Mouse (Mus musculus) forebrain, embryonic 11.5 days (tissue): ENCODE measurements around the gene Sco1. TPM values are rescaled to one million over a fixed set of nuclear protein-coding genes. Genes with fewer than 3 reads are reported as not detected.

Experiments
- ATAC-seq: fragments of 200-750 bp; cut with Nextera tagmentation; replicated peaks from 2 replicates; pipeline ENCODE4 v1.8.0; 2017; ENCODE audit warnings: moderate TSS enrichment; ENCODE audit not compliant: low FRiP score
- DNase-seq: peaks from one replicate; pipeline ENCODE4 v3.0.0-alpha.2; 2017; ENCODE audit warnings: low spot score
- H3K27ac ChIP-seq: fragments of 300-500 bp; sonication (generic); 2 replicates; pipeline ENCODE4 v1.5.1; 2014; ENCODE audit warnings: low read depth, low read length
- H3K27me3 ChIP-seq: fragments of 300-500 bp; sonication (generic); 2 replicates; pipeline ENCODE4 v1.6.1; 2014; ENCODE audit warnings: mild to moderate bottlenecking, low read length, mixed read lengths; ENCODE audit not compliant: control insufficient read depth, insufficient read depth
- H3K36me3 ChIP-seq: fragments of 300-500 bp; sonication (generic); 2 replicates; pipeline ENCODE4 v1.6.1; 2014; ENCODE audit warnings: mild to moderate bottlenecking, low read length, moderate library complexity, mixed read lengths; ENCODE audit not compliant: control insufficient read depth, insufficient read depth
- H3K4me1 ChIP-seq: fragments of 300-500 bp; sonication (generic); replicated peaks from 2 replicates; pipeline ENCODE4 v1.6.1; 2014; ENCODE audit warnings: low read length, mixed read lengths; ENCODE audit not compliant: control insufficient read depth, insufficient read depth
- H3K4me2 ChIP-seq: fragments of 300-500 bp; sonication (generic); 2 replicates; pipeline ENCODE4 v1.6.1; 2014; ENCODE audit warnings: low read depth, mild to moderate bottlenecking, low read length, moderate library complexity, mixed read lengths; ENCODE audit not compliant: severe bottlenecking
- H3K4me3 ChIP-seq: fragments of 300-500 bp; sonication (generic); 2 replicates; pipeline ENCODE4 v1.5.1; 2014; ENCODE audit warnings: low read depth, low read length
- H3K9ac ChIP-seq: fragments of 300-500 bp; sonication (generic); 2 replicates; pipeline ENCODE4 v1.6.1; 2014; ENCODE audit warnings: low read length
- H3K9me3 ChIP-seq: fragments of 300-500 bp; sonication (generic); 2 replicates; pipeline ENCODE4 v1.6.1; 2016; ENCODE audit warnings: low read length, mixed read lengths; ENCODE audit not compliant: control insufficient read depth
- WGBS: fragments of 180-500 bp; shearing (Covaris S2); extraction: QIAGEN DNeasy Blood & Tissue Kit; methylation state at CpG from one replicate; pipeline ENCODE4 v1.1.7; 2014; 5-methylcytosine and 5-hydroxymethylcytosine counted together
- polyA plus RNA-seq: library from polyadenylated mRNA; unstranded; fragments of >200 nt; fragmentation: Nextera tagmentation; extraction: Ambion mirVana; gene quantifications from 2 replicates; pipeline ENCODE4 v1.2.1, GENCODE M21; 2014

The Sco1 gene
- polyA plus RNA-seq, 1 experiment from 2014 or later = 21.9 TPM

DNA sequence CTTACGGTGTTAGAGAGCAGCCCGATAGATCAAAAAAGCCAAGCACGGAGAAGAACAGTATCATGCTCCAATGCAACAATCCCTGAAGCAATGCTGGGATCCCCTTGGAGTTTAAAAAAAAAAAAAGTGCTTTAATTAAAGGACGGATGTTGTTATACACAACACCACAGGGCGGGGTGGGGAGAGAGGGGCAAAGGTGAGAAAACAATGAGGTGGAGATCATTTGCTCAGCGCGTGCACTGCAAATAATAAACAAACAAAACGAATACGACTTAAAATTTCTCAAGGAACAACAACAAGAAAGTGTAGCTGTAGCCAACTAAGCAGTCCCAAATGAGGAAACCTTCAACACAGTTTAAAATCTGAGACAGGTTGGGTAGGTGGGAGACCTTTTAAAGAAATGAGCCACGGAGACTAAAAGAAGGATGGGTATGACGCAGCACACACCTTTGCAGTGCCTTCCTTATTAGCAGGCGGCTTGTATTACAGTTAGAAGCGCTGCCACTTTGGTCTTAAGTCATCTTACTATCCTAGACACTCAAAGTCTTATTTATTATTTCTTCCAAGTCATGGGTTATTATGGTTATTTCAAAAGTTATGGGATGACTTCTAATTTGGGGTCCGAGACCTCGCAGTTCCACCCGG, 672 bp upstream of the Sco1 start:
- Histone ChIP-seq H3K9ac (peak overlapping the region; percentile 81), H3K4me2 (peak overlapping the region; percentile 67), H3K27ac (peak overlapping the region; percentile 42; the same call in 1 of the 2 replicates), H3K27me3 (no peaks in the 10 kb centered on the region), H3K4me3 (peak overlapping the region; percentile 87), H3K4me1 (peaks cover 3% of the 10 kb centered on the region; the same call in 1 of the 2 replicates), H3K36me3 (no peaks in the 10 kb centered on the region; the same call in 1 of the 2 replicates), H3K9me3 (no peaks in the 10 kb centered on the region)
- WGBS = 11% methylated on average over 16 of the region's 16 CpGs
- ATAC-seq (peak; percentile 28; the same call in 1 of the 2 replicates), DNase-seq (no peak)

DNA sequence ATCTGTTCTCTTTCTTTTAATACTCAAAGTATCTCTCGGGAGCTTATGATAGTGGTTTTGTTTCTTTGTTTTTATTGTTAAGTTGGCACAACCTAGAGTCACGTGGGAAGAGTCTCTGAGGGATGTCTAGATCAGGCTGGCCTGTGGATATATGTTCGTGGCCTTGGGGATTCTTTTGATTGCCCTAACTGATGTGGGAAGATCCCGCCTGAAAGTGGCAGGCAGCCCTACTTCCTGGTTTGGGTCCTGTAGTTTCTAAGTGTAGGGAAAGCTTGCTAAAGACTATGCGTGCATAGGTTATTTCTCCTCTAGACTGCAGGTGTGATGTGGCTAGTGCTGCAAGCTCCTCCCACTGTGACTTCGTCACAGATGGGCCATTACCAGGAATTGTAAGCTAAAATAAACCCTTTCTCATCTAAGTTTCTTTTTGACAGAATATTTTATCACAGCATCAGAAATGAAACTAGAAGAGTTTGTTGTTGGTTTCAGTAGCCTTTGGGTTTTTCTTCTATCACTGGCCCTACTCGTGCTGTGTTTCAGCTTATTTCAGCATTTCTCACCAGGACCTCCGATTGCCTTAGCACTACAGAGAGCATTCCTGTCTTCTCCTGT, 2.4 kb downstream of the Sco1 start:
- Histone ChIP-seq H3K4me3 (no peak overlapping the region), H3K27me3 (no peaks in the 10 kb centered on the region), H3K9ac (no peak overlapping the region), H3K27ac (no peak overlapping the region), H3K36me3 (peaks cover 3% of the 10 kb centered on the region; the same call in 1 of the 2 replicates), H3K4me2 (no peak overlapping the region), H3K4me1 (peaks cover 3% of the 10 kb centered on the region; the same call in 1 of the 2 replicates), H3K9me3 (no peaks in the 10 kb centered on the region)
- ATAC-seq = no peak
- 91% methylated on average over 8 of the region's 8 CpGs for WGBS
- DNase-seq = no peak

DNA sequence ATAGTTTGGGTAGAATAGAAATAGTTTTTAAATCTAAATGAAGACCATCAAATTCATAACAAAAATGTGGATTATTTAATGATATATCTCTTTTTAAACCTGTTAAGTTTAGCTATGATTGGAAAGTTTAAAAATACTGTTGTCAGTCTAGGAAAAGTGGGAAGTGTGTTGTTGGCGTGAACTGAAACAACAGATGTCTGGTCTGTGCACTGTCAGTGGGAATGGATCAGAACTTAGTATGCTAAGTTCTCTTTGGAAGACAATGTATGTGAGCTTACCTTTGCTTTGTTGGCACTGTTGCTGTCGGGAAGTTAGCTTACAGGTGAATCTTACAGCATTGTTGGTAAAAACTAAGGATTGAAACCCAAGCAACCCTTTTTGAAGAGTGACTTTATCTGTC, 8.8 kb downstream of the Sco1 start:
- no peaks in the 10 kb centered on the region for H3K4me1 ChIP-seq
- DNase-seq (no peak), ATAC-seq (no peak)

DNA sequence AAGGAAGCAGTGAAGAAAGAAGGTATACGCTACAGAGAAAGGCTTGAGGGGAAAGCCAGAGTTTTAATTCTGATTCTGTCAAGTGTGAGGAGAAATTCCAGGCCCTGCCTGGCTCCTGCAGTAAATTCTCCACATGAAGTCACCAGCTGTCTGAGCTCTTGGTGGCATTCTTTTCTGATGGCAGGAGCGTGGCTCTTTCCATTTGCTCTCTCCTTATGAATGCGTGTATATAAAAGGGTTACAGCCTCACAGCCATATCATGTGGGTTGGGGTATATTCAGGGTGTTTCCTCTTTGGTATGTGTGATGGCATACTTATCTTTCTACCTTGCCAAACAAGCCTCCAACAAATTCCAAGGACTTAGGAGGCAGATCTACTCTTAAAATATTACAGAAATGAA, 10.3 kb downstream of the Sco1 start:
- no peaks in the 10 kb centered on the region; the same call in 1 of the 2 replicates for H3K36me3 ChIP-seq
- no peak for ATAC-seq
- 93% methylated on average over 3 of the region's 3 CpGs for WGBS

More for the DNA sequence above, 8.8 kb downstream of the Sco1 start:
- H3K27me3 ChIP-seq = no peaks in the 10 kb centered on the region
- WGBS = 95% methylated on average over 2 of the region's 2 CpGs
- H3K27ac ChIP-seq = no peak overlapping the region
- no peaks in the 10 kb centered on the region for H3K9me3 ChIP-seq
- H3K36me3 ChIP-seq = peaks cover 3% of the 10 kb centered on the region; the same call in 1 of the 2 replicates
- H3K4me3 ChIP-seq = no peak overlapping the region
- no peak overlapping the region for H3K9ac ChIP-seq
- H3K4me2 ChIP-seq = no peak overlapping the region

DNA sequence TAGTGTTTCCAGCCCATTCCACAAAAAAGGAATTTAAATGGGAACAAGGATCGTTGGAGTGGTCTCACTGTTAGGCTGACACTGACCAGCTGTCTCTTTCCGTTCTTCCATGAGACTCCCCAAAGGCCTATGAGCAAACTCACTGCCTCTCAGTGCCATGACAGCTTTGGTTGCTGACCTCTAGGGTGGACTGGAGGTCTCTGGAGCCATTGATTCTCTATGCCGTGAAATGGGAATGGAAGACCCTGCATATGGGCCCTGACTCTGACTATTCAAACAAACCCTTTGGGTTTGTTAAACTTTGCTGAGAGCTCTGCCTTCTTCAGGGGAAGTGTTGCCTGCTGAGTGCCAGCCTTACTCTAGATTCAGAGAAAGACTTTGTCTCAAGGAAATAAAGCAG, 15.3 kb downstream of the Sco1 start:
- DNase-seq (no peak), ATAC-seq (no peak)
- Histone ChIP-seq H3K36me3 (no peaks in the 10 kb centered on the region; the same call in 1 of the 2 replicates), H3K4me2 (no peak overlapping the region), H3K9ac (no peak overlapping the region), H3K27me3 (no peaks in the 10 kb centered on the region), H3K4me3 (no peak overlapping the region), H3K27ac (no peak overlapping the region), H3K9me3 (no peaks in the 10 kb centered on the region), H3K4me1 (no peaks in the 10 kb centered on the region)
- WGBS = 94% methylated on average over 3 of the region's 3 CpGs

More for the DNA sequence above, 10.3 kb downstream of the Sco1 start:
- H3K4me3 ChIP-seq = no peak overlapping the region
- H3K9ac ChIP-seq = no peak overlapping the region
- no peaks in the 10 kb centered on the region for H3K9me3 ChIP-seq
- no peak overlapping the region for H3K4me2 ChIP-seq
- H3K4me1 ChIP-seq = no peaks in the 10 kb centered on the region
- no peak for DNase-seq
- H3K27ac ChIP-seq = no peak overlapping the region
- no peaks in the 10 kb centered on the region for H3K27me3 ChIP-seq

DNA sequence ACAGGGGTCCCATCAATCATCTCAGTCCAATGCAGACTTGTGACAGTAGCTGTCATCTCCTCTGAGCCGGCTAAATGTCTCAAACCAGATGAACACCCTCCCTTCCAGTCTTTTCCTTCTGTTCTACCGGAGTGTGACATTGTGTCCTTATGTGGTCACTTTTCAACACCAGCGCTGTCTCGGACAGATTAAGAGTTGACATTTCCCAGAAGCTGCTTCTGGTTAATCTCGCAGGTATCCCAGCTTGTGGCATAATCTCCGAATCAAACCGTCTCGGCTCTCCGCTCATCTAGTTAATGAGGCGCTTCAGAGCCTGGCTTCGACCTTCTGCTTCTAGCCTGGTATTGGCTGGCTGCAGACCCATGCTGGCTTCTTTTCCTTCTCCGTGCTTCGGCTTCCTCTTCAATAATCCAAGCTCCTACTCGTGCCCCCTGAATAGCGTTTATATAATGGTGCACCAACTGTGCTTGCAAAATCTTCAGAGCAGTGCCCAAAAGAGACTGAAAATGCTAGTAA, 20.2 kb downstream of the Sco1 start:
- Histone ChIP-seq H3K27ac (no peak overlapping the region), H3K4me2 (no peak overlapping the region), H3K4me1 (no peaks in the 10 kb centered on the region), H3K27me3 (no peaks in the 10 kb centered on the region), H3K36me3 (no peaks in the 10 kb centered on the region), H3K9ac (no peak overlapping the region), H3K9me3 (no peaks in the 10 kb centered on the region), H3K4me3 (no peak overlapping the region)
- DNase-seq = no peak
- ATAC-seq = no peak
- 86% methylated on average over 15 of the region's 15 CpGs for WGBS

DNA sequence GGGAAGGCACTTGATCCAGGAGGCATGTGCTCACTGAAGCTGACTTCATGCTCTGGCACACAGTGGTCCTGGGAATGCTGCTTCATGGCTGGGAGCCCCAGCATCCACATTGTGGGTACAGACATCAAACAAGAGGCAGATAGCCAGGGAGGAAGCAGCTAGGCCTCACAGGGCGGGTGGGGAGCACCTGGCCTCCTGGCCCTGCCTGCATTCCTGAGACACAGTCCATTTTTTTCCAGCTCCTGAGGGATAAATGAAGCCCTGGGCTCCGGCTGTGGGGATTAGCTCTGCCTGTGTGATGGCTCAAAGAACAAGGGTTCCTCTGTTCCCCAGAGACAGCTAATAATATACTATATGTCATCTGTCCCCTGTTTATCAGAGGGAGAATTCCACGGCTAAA, 22.6 kb downstream of the Sco1 start:
- Histone ChIP-seq H3K4me3 (no peak overlapping the region), H3K4me1 (peaks cover 5% of the 10 kb centered on the region; the same call in 1 of the 2 replicates), H3K9me3 (no peaks in the 10 kb centered on the region), H3K27ac (no peak overlapping the region), H3K4me2 (no peak overlapping the region), H3K27me3 (no peaks in the 10 kb centered on the region), H3K9ac (no peak overlapping the region), H3K36me3 (no peaks in the 10 kb centered on the region)
- no peak for DNase-seq
- ATAC-seq = no peak
- 31% methylated on average over 3 of the region's 3 CpGs for WGBS

DNA sequence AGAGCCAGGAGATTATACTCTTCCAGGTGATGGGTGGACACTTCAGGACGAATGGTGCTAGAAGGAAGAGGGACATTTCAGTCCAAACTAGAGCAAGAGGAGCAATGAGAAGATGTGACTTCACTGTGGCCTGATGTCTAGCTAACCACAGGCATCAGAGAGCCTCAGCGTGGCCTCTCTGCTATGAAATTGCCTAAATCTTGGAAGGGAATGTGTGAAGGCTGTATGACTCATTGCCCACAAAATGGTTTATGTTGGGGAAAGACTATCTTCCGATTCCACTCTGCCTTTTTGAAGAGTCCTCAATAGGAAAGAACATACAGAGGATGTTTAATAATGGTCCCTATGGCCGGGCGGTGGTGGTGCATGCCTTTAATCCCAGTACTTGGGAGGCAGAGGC, 24.3 kb downstream of the Sco1 start:
- ATAC-seq (no peak), DNase-seq (no peak)
- H3K4me2 ChIP-seq = no peak overlapping the region
- no peak overlapping the region for H3K27ac ChIP-seq
- no peak overlapping the region for H3K9ac ChIP-seq
- H3K4me1 ChIP-seq = peaks cover 6% of the 10 kb centered on the region; the same call in 1 of the 2 replicates
- no peaks in the 10 kb centered on the region for H3K27me3 ChIP-seq
- no peaks in the 10 kb centered on the region for H3K9me3 ChIP-seq
- H3K36me3 ChIP-seq = no peaks in the 10 kb centered on the region
- WGBS = 87% methylated on average over 5 of the region's 5 CpGs
- H3K4me3 ChIP-seq = no peak overlapping the region
